Mouse (Mus musculus) embryonic facial prominence, embryonic 11.5 days (tissue): ENCODE results near the gene Gpkow. TPM values are rescaled to one million over a fixed set of nuclear protein-coding genes. Genes with fewer than 3 reads are reported as not detected.

Source experiments
- ATAC-seq: fragments of 200-750 bp; cut with Nextera tagmentation; replicated peaks from 2 replicates; pipeline ENCODE4 v1.8.0; 2017; ENCODE audit warnings: low read depth; ENCODE audit not compliant: insufficient number of reproducible peaks, low FRiP score, low TSS enrichment
- DNase-seq: peaks from one replicate; pipeline ENCODE4 v3.0.0-alpha.2; 2015; ENCODE audit warnings: low spot score
- H3K27ac ChIP-seq: fragments of 300-500 bp; sonication (generic); replicated peaks from 2 replicates; pipeline ENCODE4 v1.5.1; 2014; ENCODE audit warnings: mild to moderate bottlenecking, low read depth, low read length, control low read depth
- H3K27me3 ChIP-seq: fragments of 300-500 bp; sonication (generic); 2 replicates; pipeline ENCODE4 v1.6.1; 2014; ENCODE audit warnings: mild to moderate bottlenecking, low read length, moderate library complexity, mixed read lengths; ENCODE audit not compliant: control insufficient read depth, insufficient read depth
- H3K36me3 ChIP-seq: fragments of 300-500 bp; sonication (generic); replicated peaks from 2 replicates; pipeline ENCODE4 v1.6.1; 2014; ENCODE audit warnings: low read depth, mild to moderate bottlenecking, low read length, moderate library complexity, mixed read lengths; ENCODE audit not compliant: control insufficient read depth, insufficient read depth
- H3K4me1 ChIP-seq: fragments of 300-500 bp; sonication (generic); 2 replicates; pipeline ENCODE4 v1.6.1; 2014; ENCODE audit warnings: low read length, mixed read lengths; ENCODE audit not compliant: control insufficient read depth, insufficient read depth
- H3K4me2 ChIP-seq: fragments of 300-500 bp; sonication (generic); 2 replicates; pipeline ENCODE4 v1.6.1; 2014; ENCODE audit warnings: low read depth, mild to moderate bottlenecking, control low read depth, low read length, moderate library complexity
- H3K4me3 ChIP-seq: fragments of 300-500 bp; sonication (generic); 2 replicates; pipeline ENCODE4 v1.5.1; 2014; ENCODE audit warnings: low read depth, low read length, control low read depth
- H3K9ac ChIP-seq: fragments of 300-500 bp; sonication (generic); replicated peaks from 2 replicates; pipeline ENCODE4 v1.6.1; 2014; ENCODE audit warnings: mild to moderate bottlenecking, control low read depth, low read length
- H3K9me3 ChIP-seq: fragments of 300-500 bp; sonication (generic); replicated peaks from 2 replicates; pipeline ENCODE4 v1.6.1; 2016; ENCODE audit warnings: mild to moderate bottlenecking, low read length, inconsistent platforms, mixed read lengths; ENCODE audit not compliant: control insufficient read depth
- WGBS: fragments of 180-500 bp; shearing (Covaris S2); extraction: QIAGEN DNeasy Blood & Tissue Kit; methylation state at CpG from one replicate; pipeline ENCODE4 v1.1.7; 2014; 5-methylcytosine and 5-hydroxymethylcytosine counted together
- polyA plus RNA-seq: library from polyadenylated mRNA; unstranded; fragments of >200 nt; fragmentation: Nextera tagmentation; extraction: Ambion mirVana; gene quantifications from 2 replicates; pipeline ENCODE4 v1.2.1, GENCODE M21; 2014

Gpkow gene
- polyA plus RNA-seq, 1 experiment from 2014 or later, result 42.2 TPM

DNA sequence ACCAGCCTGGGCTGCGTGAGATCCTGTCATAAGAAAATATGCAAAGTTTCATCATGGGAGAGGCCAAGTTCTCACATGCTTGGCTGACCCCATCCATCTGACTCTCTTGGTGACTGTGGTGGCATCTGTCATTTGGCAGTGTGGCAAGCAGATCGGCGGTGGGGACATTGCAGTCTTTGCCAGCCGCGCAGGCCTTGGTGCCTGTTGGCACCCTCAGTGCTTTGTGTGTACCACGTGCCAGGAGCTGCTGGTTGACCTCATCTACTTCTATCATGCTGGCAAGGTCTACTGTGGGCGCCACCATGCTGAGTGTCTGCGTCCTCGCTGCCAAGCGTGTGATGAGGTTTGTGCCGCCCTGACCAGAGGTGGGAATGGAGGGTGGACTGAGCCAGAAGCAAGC is 32.1 kb upstream of the Gpkow start:
- H3K27me3 ChIP-seq, result no peaks in the 10 kb centered on the region
- ATAC-seq (no peak), DNase-seq (no peak)
- H3K4me2 ChIP-seq, result no peak overlapping the region
- H3K4me1 ChIP-seq, result no peaks in the 10 kb centered on the region
- H3K36me3 ChIP-seq, result no peaks in the 10 kb centered on the region
- no peak overlapping the region for H3K27ac ChIP-seq
- H3K9ac ChIP-seq, result no peak overlapping the region
- 90% methylated on average over 11 of the region's 11 CpGs for WGBS
- H3K9me3 ChIP-seq, result no peaks in the 10 kb centered on the region
- no peak overlapping the region for H3K4me3 ChIP-seq

DNA sequence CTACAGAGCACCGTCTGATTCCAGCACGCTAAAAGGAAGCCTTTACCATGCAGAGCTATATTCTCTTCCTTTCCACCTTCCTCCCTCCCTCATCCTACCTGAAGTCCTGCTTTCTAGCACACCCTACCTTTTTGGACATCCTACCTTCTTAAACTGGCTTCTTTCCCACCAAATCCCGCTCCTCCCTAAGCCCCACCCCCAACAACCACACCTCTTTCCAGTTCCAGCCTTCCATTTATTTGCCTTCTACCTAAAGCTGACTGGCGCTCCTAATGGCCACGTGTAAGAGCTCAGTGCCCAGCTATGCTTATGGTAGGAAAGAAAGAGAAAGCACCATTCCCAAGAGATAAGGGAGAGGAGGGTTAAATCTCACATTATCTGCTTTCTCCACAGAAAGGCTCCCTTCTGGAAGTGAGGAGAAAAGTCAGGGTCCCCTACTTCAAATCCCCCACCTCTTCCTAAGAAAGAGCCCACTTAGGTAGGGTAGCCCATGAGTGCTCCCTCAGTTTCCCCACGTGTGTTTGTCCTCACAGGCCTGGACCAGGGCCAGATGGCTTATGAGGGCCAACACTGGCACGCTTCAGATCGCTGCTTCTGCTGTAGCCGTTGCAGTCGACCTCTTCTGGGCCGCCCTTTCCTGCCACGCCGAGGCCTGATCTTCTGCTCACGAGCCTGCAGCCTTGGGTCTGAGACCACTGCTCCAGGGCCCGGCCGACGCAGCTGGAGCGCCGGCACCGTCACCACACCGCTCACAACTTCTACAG is 31.0 kb upstream of the Gpkow start:
- Histone ChIP-seq H3K9ac (no peak overlapping the region), H3K27me3 (no peaks in the 10 kb centered on the region), H3K9me3 (no peaks in the 10 kb centered on the region), H3K36me3 (no peaks in the 10 kb centered on the region), H3K4me2 (no peak overlapping the region), H3K4me1 (no peaks in the 10 kb centered on the region), H3K4me3 (no peak overlapping the region), H3K27ac (no peak overlapping the region)
- DNase-seq (no peak), ATAC-seq (no peak)
- WGBS, result 77% methylated on average over 21 of the region's 21 CpGs

DNA sequence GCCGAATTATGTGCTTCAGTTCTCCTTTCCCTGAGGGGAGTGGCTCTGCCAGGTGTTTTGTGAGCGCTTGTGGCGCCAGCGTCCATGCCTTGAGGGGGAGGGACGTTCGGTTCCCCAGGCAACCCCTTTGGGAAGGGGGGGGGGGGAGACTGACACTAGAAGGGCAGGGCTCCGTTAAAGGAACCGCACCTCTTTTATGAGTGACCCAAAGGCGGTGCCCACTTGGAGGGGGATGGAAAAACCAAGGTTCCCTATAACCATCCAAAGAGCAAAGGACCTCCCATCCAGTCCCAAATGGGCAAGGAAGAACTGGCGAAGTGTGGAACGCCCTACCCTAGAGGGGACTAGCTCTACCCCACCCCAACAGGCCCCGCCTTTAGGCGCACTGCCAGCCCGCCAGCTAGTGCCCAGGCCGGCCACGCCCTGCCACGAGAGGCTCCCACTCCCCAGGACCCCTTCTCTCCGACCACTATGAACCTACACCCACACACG is 26.5 kb upstream of the Gpkow start:
- peak; percentile 46; the same call in 1 of the 2 replicates for ATAC-seq
- Histone ChIP-seq H3K9ac (peak overlapping the region; percentile 41; the same call in 1 of the 2 replicates), H3K36me3 (no peaks in the 10 kb centered on the region), H3K4me1 (no peaks in the 10 kb centered on the region), H3K4me2 (peak overlapping the region; percentile 56), H3K27me3 (no peaks in the 10 kb centered on the region), H3K9me3 (no peaks in the 10 kb centered on the region), H3K27ac (no peak overlapping the region), H3K4me3 (peak overlapping the region; percentile 37)
- DNase-seq, result peak; percentile 47
- WGBS, result 15% methylated on average over 17 of the region's 19 CpGs

DNA sequence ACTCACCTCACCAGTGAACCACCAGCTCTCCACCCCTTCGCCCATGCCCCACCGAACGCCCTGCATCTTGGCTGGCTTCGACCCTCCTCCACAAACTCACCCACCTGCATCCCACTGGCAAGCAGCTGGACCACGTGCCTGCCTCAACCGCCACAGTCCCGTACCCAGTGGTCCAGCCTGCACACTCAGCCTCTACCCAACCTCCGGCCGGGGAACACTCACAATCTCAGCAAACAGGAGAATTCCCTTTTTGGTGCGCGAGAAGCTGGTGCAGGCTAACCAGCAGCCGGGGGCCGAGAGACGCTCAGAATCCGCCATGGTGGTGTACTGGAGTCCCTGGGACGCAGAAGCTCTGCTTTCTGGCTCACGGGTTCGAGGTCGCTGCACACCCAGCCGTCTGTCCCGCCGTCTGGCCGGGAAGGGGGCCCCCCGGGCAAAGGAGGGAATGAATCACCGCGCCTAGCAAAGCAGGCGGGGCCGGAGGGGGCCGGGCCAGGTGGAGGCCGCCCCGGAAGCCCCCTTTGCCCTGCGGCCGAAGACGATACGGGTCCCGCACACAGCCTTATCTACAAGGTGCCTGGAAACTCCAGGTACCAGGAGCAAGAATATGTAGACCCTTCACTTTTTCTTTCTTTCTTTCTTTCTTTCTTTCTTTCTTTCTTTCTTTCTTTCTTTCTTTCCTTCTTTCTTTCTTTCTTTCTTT is 25.9 kb upstream of the Gpkow start, which contains the start of gene Plp2:
Plp2 (minus strand) TSS at position 470 of the 703 bp plus-strand sequence.
- peak within 1 kb of the TSS; percentile 41 for H3K9ac ChIP-seq
- ATAC-seq, result peak; percentile 49; the same call in 1 of the 2 replicates
- no peaks in the 10 kb centered on the region for H3K36me3 ChIP-seq
- WGBS, result 15% methylated on average over 35 of the region's 36 CpGs
- no peaks in the 10 kb centered on the region for H3K4me1 ChIP-seq
- peak within 1 kb of the TSS; percentile 37 for H3K4me3 ChIP-seq
- no peak within 1 kb of the TSS for H3K27ac ChIP-seq
- H3K4me2 ChIP-seq, result peak within 1 kb of the TSS; percentile 56
- H3K9me3 ChIP-seq, result no peaks in the 10 kb centered on the region
- DNase-seq, result no peak
- no peaks in the 10 kb centered on the region for H3K27me3 ChIP-seq

DNA sequence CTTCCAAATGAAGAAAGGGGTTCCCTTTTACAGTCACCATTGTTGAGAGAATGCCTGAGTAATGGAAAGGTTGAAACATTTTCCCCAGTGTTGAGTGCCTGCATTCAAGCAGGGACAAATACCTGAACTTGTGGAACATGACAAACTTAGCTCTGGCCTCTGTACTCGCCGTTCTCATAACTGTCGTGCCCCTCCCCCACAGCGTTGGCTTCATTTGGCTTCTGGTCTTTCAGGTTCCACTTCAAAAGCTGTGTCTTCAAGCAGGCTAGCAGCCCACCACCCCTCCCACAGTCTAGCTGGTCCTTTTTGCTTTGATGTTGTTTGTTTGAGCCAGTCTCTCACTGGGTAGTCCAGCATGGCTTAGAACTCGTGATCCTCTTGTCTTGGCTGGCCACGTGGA is 24.2 kb upstream of the Gpkow start:
- Histone ChIP-seq H3K27ac (no peak overlapping the region), H3K4me1 (no peaks in the 10 kb centered on the region), H3K27me3 (no peaks in the 10 kb centered on the region), H3K4me2 (no peak overlapping the region), H3K9ac (no peak overlapping the region), H3K4me3 (no peak overlapping the region), H3K36me3 (no peaks in the 10 kb centered on the region), H3K9me3 (no peaks in the 10 kb centered on the region)
- ATAC-seq (no peak), DNase-seq (no peak)
- 53% methylated on average over 6 of the region's 6 CpGs for WGBS

DNA sequence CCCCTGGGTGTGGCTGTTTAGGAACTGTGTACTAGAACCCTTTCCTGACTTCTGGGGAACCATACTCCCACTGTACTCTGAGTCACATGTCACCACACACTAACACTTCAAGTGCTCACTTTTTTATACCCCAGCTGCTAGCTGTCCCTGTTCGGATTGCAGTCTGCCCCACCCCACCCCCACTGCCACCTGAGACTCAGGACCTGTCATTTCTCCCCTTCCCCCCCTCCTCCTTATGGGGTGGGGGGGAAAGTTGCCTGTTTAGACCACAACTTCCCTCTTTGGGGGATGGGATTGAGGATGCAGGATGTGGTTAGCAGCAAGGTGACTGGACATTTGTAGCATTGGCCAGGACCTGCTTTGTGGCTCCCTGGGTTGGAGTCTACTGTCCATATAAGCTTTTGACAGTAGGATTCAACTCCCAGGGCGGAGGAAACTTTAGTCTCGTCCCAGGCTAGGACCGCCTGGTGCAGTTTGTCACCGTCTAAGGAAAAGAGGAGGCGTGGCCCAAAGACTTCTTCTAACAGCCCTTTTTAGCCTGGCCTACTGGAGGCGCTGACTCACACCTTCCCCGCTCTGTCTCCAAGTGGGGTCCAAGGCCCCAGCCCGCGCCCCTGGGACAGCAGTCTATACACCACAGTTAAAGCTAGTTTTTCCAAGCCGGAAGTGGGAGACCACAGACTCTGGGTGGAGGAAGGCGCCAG is 23.2 kb upstream of the Gpkow start:
- no peak overlapping the region for H3K9ac ChIP-seq
- H3K27me3 ChIP-seq, result no peaks in the 10 kb centered on the region
- H3K27ac ChIP-seq, result no peak overlapping the region
- H3K36me3 ChIP-seq, result no peaks in the 10 kb centered on the region
- no peaks in the 10 kb centered on the region for H3K4me1 ChIP-seq
- H3K4me2 ChIP-seq, result peak overlapping the region; percentile 4; the same call in 1 of the 2 replicates
- H3K9me3 ChIP-seq, result no peaks in the 10 kb centered on the region
- WGBS, result 36% methylated on average over 12 of the region's 12 CpGs
- H3K4me3 ChIP-seq, result no peak overlapping the region
- ATAC-seq (no peak), DNase-seq (no peak)

DNA sequence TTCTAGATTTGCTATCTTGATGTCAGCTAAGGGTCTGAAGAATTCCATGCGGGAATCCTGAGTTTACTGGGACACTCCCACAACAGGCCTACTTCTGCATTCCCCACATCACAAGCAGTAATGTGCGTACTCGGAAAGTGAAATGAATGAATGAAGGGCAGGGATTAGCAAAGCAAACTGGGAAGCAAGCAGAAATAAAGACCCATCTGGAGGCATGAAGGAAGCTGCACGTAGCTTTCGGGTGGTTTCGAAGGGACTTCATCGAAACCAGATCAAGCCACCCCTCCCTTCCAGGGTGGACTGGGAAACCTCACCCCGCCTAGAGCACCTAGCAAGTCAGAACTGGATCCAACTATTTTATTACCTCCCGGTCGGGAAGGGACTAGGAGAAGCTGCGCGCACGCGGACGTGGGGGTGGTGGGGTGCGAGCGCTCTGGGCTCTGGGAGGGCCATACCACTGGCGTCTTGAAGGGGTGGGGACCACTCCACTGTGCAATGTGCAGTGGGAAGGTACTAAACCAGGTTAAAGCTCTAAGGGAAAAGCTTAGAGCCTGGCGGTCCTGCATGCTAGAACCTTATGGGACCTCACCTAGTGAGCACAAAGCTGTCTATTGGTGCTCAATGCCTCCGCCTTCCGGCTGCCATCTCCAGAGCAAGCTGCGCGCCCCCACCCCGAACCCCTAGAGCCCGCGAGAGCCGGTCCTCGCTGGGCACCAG is 22.5 kb upstream of the Gpkow start:
- H3K4me3 ChIP-seq, result 0 out of 2 replicates have a peak overlapping the region, but pooled peaks have one; percentile 8
- DNase-seq (peak; percentile 36), ATAC-seq (no peak)

More for the DNA sequence above, 22.5 kb upstream of the Gpkow start:
- H3K4me2 ChIP-seq, result peak overlapping the region; percentile 33
- H3K27ac ChIP-seq, result no peak overlapping the region
- no peaks in the 10 kb centered on the region for H3K27me3 ChIP-seq
- H3K36me3 ChIP-seq, result no peaks in the 10 kb centered on the region
- no peaks in the 10 kb centered on the region for H3K4me1 ChIP-seq
- no peak overlapping the region; the same call in 1 of the 2 replicates for H3K9ac ChIP-seq
- WGBS, result 29% methylated on average over 28 of the region's 28 CpGs
- no peaks in the 10 kb centered on the region for H3K9me3 ChIP-seq
